Mouse (Mus musculus): Measurements from ENCODE around the gene 1700040F15Rik. TPM values are rescaled to one million over a fixed set of nuclear protein-coding genes. Genes with fewer than 3 reads are reported as not detected.
"Not testable (repeated sequence)": the region's sequence is repeated elsewhere in the genome, so short reads cannot be mapped to it uniquely, and the experiment has no call there.

1700040F15Rik gene
- not detected in 2 replicates for polyA plus RNA-seq (2015; fragmentation: Nextera tagmentation; extraction: Ambion mirVana)

- not testable (repeated sequence) for H3K4me1 ChIP-seq; H3K9ac ChIP-seq; H3K4me2 ChIP-seq; H3K4me3 ChIP-seq (replicated peaks); H3K9me3 ChIP-seq (replicated peaks); H3K27me3 ChIP-seq; H3K36me3 ChIP-seq; ATAC-seq (replicated peaks; ENCODE audit: low FRiP score); H3K27ac ChIP-seq
- WGBS: no CpG with 5 or more reads among the region's 8 CpGs
These were observed at the start of gene 1700040F15Rik for GRCm38 (mm10) chrY:61101947-61102346. Gene 1700040F15Rik (plus strand): TSS chrY:61102247.

Data from kidney, embryonic 15.5 days (tissue).